Mouse (Mus musculus): ENCODE data around the gene Fgfr2. TPM values are rescaled to one million over a fixed set of nuclear protein-coding genes. Genes with fewer than 3 reads are reported as not detected.

Fgfr2 gene
- total RNA-seq, 2 experiments from 2014 or later, result 47.6 to 49.5 TPM

DNA sequence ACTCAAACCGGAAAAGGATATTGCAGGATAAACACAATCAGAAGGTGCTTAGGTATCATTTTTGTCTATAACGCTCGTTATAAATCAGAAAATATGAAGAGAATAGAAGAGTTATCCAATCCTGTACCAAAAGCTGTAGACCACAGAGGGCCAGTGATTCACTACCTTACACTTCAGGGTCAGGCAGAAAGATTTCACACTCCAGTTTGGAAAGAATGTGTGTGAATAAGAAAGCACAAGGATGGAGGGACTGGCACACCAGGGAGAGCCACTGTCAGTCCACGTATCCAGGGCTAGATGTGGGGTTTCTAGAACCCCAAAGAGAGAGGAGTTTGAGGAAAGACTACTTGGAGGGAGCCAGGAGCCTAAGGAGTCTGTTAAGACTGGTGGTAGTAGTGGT, 546.3 kb downstream of the Fgfr2 start:
- H3K4me3 ChIP-seq, result no peak overlapping the region
- DNase-seq (ENCODE audit: low spot score in 2 of 2), result no peak
- H3K27ac ChIP-seq, result peak overlapping the region; percentile 94; the same call in 1 of the 2 replicates
- TF ChIP-seq CTCF (conservative IDR thresholded peaks at IDR 0.05), result no peak

- TF ChIP-seq CTCF (conservative IDR thresholded peaks at IDR 0.05), result peak; percentile 30; the same call in 1 of the 2 replicates
- Histone ChIP-seq H3K27ac (peak within 1 kb of the TSS; percentile 94), H3K4me3 (peak within 1 kb of the TSS; percentile 82)
- DNase-seq (ENCODE audit: low spot score in 2 of 2), result peak; percentile 88 to 94
Observed at GRCm38 (mm10) chr7:132576116-132576650, 547.0 kb downstream of the Fgfr2 start, which contains the start of gene Oat. Oat (minus strand) TSS chr7:132576398.

DNA sequence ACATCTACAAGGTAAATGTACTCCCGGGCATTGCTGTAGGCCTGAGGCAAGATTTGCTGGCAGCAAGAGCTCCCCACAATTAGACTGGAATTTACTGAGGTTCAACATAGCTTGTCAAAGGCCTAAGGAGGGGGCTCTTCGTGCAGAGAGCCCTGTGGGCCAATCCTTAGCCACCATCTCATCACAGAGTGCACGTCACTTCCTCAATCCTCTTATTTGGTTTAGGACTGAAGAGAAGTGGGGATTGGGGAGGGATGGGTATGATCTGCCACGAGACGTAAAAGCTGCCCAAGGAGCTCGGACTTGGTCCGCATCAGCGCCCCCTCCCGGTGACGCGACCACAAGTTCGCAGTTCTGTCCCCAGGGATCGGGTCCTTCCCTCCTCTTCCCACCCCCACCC, 547.5 kb downstream of the Fgfr2 start:
- TF ChIP-seq CTCF (conservative IDR thresholded peaks at IDR 0.05), result peak; percentile 69
- peak; percentile 84 to 88 for DNase-seq (ENCODE audit: low spot score in 2 of 2)
- peak overlapping the region; percentile 82 for H3K4me3 ChIP-seq
- peak overlapping the region; percentile 94 for H3K27ac ChIP-seq

- TF ChIP-seq CTCF (conservative IDR thresholded peaks at IDR 0.05), result peak; percentile 38
- DNase-seq (ENCODE audit: low spot score in 2 of 2), result no peak
- Histone ChIP-seq H3K4me3 (peak overlapping the region; percentile 82; the same call in 1 of the 2 replicates), H3K27ac (peak overlapping the region; percentile 83; the same call in 1 of the 2 replicates)
Observed at GRCm38 (mm10) chr7:132574646-132575045, 548.5 kb downstream of the Fgfr2 start.

- no peak overlapping the region for H3K4me3 ChIP-seq
- H3K27ac ChIP-seq, result peak overlapping the region; percentile 83
- TF ChIP-seq CTCF (conservative IDR thresholded peaks at IDR 0.05), result no peak
- no peak for DNase-seq (ENCODE audit: low spot score in 2 of 2)
Observed at GRCm38 (mm10) chr7:132573205-132573604, 549.9 kb downstream of the Fgfr2 start.

DNA sequence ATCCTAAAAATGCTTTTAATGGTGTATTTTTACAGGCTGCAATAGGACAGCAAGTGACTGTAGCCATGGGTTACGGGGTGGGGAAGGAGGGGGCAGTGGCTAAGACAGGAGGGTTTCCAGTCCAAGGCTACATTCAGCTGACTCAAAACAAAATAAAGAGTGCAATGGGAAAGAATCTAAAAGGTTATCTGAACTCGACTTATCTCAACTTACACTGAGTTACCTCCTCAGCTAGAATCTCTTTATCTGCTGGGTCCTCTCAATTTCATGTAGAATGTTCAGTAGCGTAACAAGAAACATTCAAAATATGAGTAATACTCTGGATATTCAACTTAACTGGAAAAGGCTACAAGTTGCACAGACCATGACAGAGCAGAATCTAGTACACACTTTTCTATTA, 550.4 kb downstream of the Fgfr2 start:
- no peak for TF ChIP-seq CTCF (conservative IDR thresholded peaks at IDR 0.05)
- Histone ChIP-seq H3K4me3 (no peak overlapping the region), H3K27ac (peak overlapping the region; percentile 83)
- no peak for DNase-seq (ENCODE audit: low spot score in 2 of 2)

- DNase-seq (ENCODE audit: low spot score in 2 of 2), result no peak
- Histone ChIP-seq H3K4me3 (peak overlapping the region; percentile 15; the same call in 1 of the 2 replicates), H3K27ac (peak overlapping the region; percentile 83; the same call in 1 of the 2 replicates)
- TF ChIP-seq CTCF (conservative IDR thresholded peaks at IDR 0.05), result no peak
Observed at GRCm38 (mm10) chr7:132571481-132571880, 551.7 kb downstream of the Fgfr2 start.

GRCm38 (mm10) chr7:132570071-132570470, 553.1 kb downstream of the Fgfr2 start:
- Histone ChIP-seq H3K4me3 (no peak overlapping the region), H3K27ac (peak overlapping the region; percentile 56; the same call in 1 of the 2 replicates)
- DNase-seq (ENCODE audit: low spot score in 2 of 2), result no peak
- no peak for TF ChIP-seq CTCF (conservative IDR thresholded peaks at IDR 0.05)

- TF ChIP-seq CTCF (conservative IDR thresholded peaks at IDR 0.05), result no peak
- H3K4me3 ChIP-seq, result no peak overlapping the region
- peak overlapping the region; percentile 64; the same call in 1 of the 2 replicates for H3K27ac ChIP-seq
- peak in 1 of 2 experiments; percentile 37 for DNase-seq (ENCODE audit: low spot score in 2 of 2)
Observed at GRCm38 (mm10) chr7:132568817-132569216, 554.3 kb downstream of the Fgfr2 start.

DNA sequence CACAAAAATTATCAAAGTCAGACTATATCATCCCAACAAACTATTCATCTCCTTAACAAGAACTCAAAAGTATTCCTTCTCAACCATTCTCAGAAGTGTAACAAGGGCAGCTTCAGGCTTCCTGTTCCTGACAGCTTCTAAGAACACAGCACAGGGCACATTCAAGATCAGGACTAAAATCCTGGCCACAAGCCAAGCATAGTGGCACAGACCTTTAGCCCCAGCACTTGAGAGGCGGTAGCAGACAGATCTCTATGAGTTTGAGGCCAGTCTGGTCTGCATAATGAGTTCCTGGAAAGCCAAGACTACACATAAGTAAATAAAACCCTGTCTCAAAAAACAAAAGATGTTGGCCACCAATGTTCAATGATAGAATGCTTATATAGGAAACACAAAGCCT, 557.3 kb downstream of the Fgfr2 start:
- H3K27ac ChIP-seq, result no peak overlapping the region
- H3K4me3 ChIP-seq, result no peak overlapping the region
- DNase-seq (ENCODE audit: low spot score in 2 of 2), result no peak
- TF ChIP-seq CTCF (conservative IDR thresholded peaks at IDR 0.05), result no peak

GRCm38 (mm10) chr7:132559138-132559766, 563.9 kb downstream of the Fgfr2 start:
- Histone ChIP-seq H3K27ac (no peak overlapping the region), H3K4me3 (no peak overlapping the region)
- DNase-seq (ENCODE audit: low spot score in 2 of 2), result no peak
- TF ChIP-seq CTCF (conservative IDR thresholded peaks at IDR 0.05), result no peak

DNA sequence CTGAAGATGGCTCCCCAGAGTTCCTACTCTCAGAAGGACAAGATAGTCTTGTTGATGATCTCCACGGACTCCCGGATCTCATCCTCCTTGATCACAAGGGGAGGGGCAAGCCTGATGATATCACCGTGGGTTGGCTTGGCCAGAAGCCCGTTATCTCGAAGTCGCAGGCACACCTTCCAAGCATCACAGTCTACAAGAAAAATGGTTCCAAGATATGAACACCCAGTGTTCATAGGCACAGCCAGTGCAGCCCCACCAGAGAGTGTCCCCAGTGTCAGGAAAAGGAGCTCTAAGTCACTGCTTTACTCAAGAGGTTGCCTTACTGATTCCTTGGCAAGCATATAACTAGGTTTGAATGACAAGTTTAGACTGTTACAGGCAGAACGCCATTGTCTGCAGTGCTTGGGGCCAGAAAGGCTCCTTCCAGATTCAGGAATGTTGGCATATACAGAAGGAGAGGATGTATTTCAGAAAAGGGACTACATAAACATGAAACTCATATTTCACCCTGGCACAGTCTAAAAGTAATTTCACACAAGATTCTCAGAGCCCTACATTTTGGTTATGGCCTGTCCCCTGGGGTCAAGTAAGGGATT, 564.9 kb downstream of the Fgfr2 start:
- Histone ChIP-seq H3K27ac (no peak overlapping the region), H3K4me3 (no peak overlapping the region)
- DNase-seq (ENCODE audit: low spot score in 2 of 2), result no peak
- TF ChIP-seq CTCF (conservative IDR thresholded peaks at IDR 0.05), result no peak

DNA sequence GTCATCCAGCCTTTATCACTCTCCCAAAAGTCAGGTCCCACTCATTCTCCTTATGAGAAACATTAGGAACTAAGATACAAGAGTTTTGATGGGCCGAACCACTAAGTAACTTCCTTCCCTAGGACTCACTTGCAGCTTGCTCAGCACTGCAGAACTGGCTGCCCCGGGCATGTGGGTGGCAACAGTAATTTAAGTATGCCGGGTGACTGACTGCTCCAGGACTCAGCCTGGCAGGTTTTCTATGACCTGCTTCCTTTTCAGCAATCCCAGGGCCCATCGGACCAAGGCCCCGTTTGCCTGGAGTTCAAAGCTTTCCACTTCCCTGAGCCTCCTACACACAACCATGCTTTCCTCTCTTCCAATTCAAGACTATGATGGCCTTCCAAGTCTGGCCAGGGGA, 566.6 kb downstream of the Fgfr2 start:
- Histone ChIP-seq H3K27ac (no peak overlapping the region), H3K4me3 (no peak overlapping the region)
- TF ChIP-seq CTCF (conservative IDR thresholded peaks at IDR 0.05), result no peak
- DNase-seq (ENCODE audit: low spot score in 2 of 2), result no peak
